Mouse (Mus musculus): ENCODE data around the gene Slc26a5.

- no peak for TF ChIP-seq POLR2A (IDR thresholded peaks at IDR 0.05; ENCODE audit: borderline replicate concordance, extremely low read depth, insufficient read depth, insufficient read length, poor library complexity, severe bottlenecking)
- no peak for TF ChIP-seq CTCF (IDR thresholded peaks at IDR 0.05; ENCODE audit: borderline replicate concordance, extremely low read depth, insufficient read depth, insufficient read length)
These were observed 18.7 kb downstream of the Slc26a5 start for GRCm38 (mm10) chr5:21846616-21847290.

Data from brain, embryonic 14.5 days (tissue).